In the genomic region with DNA sequence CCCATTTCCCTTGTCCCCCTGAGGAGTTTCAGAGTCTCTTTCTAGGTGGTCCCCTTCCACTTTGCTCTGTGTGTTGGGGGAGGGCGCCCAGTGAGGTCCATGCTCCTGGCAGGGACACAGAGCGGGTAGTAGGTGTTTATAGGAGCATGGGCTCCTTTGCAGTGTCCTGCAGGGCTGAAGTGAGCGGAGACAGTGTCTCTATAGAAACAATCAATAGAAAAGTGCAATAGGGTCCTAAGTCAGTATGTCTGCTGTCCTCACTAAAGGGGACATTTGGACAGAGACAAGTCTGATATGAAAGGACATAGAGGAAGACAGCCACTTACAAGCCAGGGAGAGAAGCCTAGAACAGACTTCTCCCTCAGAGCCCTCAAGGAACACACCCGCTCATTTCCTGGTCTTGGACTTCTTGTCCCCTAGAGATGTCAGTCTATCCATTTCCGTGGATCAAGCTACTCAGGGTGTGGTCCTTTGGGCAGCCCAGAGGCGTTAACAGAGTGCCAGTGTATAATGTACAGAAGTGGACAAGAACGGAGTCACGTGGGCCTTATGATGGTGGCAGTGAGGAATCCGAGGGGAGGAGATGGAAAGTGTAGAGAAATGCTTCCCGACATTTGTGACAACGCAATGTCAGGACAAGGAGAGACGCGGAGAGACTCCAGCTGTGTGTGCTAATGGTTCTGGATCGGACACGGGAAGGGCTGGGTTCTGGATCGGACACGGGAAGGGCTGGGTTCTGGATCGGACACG, we compare ENCODE assay signal across 17 mouse cellular contexts.
"Had no signal": no experiment of that assay in that cellular context is flagged by ENCODE, and none has a peak within 500 bp of the region (broad histone marks: within the 10 kb centered on the region; RNA-seq: fewer than 3 reads in every experiment).

No protein-coding gene starts in this region.

- H3K9me3 ChIP-seq: limb, embryonic 10.5 days; limb, embryonic 13.5 days; liver, embryonic 12.5 days; liver, embryonic 15.5 days had no signal

- H3K27ac ChIP-seq: kidney, postnatal 0 days; layer of hippocampus, adult 2 months; limb, embryonic 10.5 days; limb, embryonic 13.5 days; liver, embryonic 12.5 days; liver, embryonic 15.5 days; macrophage had no signal

- H3K27me3 ChIP-seq: limb, embryonic 13.5 days; liver, embryonic 12.5 days; liver, embryonic 15.5 days had no signal

- DNase-seq: kidney, adult 2 months; kidney, postnatal 25 days; layer of hippocampus, adult 9-11 months; liver; lung, embryonic 14.5 days; lung, postnatal 14 days; midbrain, embryonic 14.5 days; thymus, adult 18-20 months; thymus, postnatal 36 days had no signal

- H3K36me3 ChIP-seq: liver, embryonic 15.5 days had no signal

- H3K4me2 ChIP-seq: limb, embryonic 13.5 days; liver, embryonic 12.5 days; liver, embryonic 15.5 days; lung, embryonic 14.5 days had no signal

- H3K4me3 ChIP-seq: layer of hippocampus, adult 2 months; limb, embryonic 10.5 days; limb, embryonic 13.5 days; liver, embryonic 12.5 days; liver, embryonic 15.5 days had no signal

- ATAC-seq: intestine, postnatal 0 days; liver, embryonic 12.5 days had no signal

- H3K9ac ChIP-seq: limb, embryonic 13.5 days; liver, embryonic 12.5 days; liver, embryonic 15.5 days; lung, embryonic 14.5 days had no signal
